Mouse (Mus musculus): ENCODE data around the gene Btbd9.
"Not testable (repeated sequence)": the region's sequence is repeated elsewhere in the genome, so short reads cannot be mapped to it uniquely, and the experiment has no call there.

Gene Btbd9

DNA sequence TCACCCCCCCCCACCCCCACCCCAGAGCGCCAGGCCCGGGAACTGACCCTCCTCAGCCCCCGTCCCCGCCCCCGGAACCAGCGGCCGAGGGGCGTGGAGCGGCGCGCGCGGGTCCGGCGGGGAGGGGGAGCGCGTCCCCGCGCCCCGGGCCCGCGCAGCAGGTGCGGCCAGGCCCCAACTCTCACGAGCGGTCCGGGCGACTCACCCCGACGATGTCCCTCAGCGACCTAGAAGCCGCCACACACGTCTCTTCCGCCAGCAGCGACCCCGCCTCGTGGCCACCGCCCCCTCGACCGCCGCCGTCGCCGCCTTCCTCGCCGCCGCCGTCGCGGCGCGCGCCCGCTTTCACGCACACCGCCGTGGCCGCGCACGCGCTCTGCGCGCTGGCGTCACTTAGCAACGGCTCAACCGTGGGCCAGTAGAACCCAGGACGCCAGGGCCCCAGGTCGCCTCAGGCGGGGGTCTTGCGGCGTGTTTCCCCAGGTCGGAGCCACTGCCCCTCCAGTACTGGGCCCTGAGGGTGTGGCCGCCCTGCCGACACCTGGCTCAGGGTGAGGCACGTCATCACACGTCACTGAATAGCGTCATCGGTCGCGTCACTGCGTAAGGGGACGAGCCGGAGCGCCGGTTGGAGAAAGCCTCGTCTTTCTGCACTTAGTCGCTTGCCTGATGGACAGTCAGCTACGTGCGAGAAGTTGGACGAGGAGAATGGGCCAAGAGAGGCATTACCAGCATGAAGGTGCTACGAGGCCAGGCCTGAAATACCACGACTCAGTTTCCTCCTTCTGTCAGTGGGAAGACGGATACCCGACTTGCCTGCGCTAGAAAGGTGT, at the start of gene Btbd9:
Btbd9 (minus strand) TSS at position 548 of the 833 bp plus-strand sequence.
- DNase-seq: peak; percentile 95

DNA sequence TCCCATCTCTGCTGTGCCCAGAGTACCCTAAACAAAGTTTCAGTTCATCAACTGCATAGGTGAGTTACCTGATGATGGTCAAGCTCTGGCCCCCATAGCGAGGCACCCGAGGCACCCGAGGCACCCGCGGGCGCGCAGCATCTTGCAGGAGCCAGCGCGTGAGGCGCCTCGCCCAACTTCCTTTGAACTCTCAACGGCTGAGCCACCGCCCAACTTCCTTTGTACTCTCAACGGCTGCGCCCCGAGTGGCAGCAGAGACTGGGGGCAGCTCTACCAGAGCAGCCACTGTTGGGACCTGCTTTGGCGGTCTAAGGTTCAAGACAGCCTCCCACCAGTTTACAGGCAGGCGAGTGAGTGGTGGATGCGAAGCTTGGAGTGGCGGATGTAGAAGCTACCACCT, 47.8 kb upstream of the Btbd9 start, which contains the start of gene Dnah8:
Dnah8 (plus strand) TSS at position 223 of the 400 bp plus-strand sequence.
- not testable (repeated sequence) for DNase-seq

DNA sequence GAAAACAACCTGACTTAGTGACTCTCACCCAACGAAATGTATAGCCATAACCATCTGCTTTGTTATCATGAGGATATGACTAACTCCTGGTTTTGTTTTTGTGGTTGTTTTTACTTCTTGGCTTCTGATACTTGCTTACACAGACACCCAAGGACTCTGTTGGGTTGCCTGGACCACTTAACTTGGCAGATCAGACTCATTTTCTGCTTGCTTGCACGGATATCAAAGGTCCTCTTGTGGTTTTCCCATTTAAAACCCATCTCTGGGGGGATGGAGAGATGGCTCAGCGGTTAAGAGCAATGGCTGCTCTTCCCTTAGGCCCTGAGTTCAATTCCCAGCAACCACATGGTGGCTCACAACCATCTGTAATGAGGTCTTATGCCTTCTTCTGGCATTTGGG, 46.9 kb upstream of the Btbd9 start:
- DNase-seq: no peak

DNA sequence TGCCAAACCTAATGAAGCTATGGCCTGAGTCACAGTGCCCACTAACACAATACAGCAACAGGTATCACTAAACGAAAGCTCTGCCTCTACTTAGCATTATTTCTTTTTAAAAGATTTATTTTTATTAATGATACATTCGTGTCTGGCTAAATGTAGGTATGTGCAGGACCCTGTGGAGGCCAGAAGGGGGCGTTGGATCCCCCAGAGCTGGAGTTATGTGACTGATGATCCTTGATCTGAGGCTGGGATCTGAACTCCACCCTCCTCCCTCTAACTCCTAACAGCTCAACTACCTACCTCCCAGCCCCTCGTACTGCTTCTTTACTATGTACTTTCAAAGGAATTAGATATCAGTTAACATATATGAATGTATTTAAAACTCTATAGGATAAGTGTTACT, 45.2 kb upstream of the Btbd9 start:
- DNase-seq: no peak

DNA sequence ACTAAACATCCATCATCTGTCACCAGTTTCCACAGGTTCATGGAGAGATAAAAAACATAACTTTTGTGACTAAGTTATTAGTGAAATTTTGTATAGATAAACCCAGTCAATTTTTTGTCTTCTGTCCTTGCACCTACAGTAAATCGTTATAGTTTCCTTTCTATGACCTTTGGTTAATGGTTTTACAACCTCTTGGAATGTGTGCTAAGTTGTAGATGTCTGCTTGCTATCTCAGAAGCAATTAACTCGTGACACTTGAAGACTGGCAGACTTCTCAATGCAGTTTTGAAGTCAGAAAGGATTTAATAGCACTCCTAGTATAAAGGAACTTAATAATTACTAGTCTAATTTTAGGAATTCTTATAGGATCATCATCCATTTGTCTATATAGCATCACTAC, 44.3 kb upstream of the Btbd9 start:
- no peak for DNase-seq

DNA sequence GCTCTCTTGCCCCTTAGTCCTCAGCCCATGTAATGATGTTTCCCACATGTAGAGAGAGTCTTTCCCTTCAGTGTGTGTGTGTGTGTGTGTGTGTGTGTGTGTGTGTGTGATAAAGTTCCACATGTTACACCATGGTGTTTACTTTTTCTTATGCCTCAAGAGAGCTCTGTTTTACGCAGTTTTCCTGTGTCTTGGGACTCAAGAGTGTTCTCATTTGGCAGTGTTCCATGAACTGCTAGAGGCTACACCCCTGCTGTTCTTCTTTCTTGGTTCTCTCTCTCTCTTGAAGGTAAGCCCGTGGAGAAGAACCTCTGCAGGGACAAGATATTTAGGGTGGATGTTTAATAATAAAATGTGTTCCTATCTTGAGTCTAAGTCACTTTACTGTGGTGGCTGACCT, 42.9 kb upstream of the Btbd9 start:
- no peak for DNase-seq

DNA sequence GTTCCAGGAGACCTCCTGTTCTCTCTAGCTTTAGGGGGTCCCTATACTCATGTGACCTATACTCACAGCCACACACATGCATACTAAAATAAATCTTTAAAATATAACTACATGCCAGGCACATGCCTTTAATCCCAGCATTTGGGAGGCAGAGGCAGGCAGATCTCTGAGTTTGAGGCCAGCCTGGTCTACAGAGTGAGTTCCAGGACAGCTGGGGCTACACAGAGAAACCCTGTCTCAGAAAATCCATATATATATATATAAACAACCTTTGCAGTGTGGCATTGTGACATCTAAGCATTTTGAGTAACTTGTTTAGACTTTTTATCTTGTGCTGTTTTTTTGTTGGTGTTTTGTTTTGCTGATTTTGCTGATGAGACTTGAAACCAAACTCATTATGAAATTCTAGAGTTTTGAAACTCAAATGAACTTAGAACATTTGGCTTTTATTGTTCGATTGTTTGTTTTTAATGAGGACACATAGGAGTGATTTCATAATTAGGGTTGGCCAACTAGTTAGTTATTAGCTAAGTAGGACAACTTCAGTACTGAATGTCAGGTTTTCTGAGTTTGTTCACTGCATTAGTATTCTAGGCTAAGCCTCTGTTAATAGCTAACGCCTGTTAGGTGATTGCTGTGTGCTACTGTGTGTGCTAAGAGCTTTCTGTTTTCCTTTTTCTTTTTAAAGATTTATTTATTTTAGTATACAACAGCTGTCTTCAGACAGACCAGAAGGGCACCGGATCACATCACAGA, 42.0 kb upstream of the Btbd9 start:
- DNase-seq: no peak

DNA sequence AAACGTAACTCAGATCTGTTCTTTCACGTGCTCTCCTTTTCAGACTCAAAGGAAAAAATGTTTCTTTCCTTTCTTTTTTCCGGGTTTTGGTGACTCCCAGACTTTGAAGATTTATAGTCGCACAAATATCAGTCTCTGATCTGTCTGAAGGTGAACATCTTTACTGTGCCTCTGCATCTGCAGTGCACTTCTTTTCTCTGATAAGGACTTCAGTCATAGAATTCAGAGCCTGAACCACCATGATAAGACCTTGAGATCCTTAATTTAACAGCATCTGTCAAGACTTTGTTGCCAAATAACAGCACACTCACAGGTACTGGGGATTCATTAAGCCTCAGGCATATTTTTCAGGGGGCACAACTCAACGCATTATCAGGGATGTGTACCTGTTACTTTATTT, 39.9 kb upstream of the Btbd9 start:
- no peak for DNase-seq

DNA sequence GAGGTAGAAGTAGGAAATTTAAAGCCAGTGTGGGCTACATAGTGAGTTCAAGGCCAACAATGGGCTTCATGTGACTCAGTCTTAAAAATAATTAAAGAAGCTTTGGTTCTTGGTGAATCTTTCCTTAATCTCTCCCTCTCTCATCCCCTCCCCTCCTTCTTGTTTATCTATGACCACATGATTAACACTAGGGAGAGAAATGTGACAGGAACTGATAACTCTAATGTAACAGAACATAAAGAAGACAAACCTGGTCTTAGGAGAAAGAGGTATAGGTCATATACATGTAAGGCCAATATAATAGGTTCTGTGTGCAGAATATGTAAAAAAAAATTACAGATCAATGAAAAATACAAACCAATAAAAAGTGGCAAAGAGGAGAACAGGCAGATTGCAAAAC, 37.1 kb upstream of the Btbd9 start:
- DNase-seq: no peak

DNA sequence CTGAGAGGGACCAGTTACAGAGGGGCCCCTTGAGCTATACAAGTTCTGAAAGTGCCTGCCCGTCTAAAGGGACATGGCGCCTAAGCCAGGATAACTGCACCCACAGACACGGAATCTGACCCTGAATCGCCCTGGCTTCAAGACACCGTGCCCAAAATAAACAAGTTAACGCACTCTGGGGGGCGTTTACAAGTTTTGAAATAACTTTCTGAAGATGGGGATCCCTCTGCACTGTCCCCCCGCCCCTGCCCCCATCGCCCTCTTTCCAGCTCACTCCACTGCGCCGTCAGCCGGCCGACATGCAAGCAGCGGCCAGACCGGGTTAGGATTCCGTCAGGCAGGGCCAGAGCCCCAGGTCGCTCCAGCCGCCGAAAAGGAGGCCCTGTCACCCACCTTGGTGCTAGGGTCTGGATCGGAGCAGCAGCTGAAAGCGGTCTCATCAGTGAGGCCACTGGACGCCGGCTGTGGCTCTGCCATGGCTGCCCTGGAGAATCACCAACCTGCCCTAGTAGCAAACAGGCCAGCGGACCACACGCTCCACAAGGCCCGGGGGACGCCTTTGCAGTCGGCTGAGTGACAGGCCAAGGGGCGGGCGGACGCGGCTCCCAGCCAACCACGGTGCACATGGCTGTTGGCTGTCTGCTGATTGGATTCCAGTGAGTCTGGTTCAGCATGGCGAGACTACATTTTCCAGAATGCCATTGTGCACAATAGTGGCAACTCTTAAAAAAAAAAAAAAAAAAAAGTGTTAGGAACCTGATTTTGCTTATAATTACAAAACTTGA, 36.0 kb upstream of the Btbd9 start:
- peak; percentile 100 for DNase-seq

DNA sequence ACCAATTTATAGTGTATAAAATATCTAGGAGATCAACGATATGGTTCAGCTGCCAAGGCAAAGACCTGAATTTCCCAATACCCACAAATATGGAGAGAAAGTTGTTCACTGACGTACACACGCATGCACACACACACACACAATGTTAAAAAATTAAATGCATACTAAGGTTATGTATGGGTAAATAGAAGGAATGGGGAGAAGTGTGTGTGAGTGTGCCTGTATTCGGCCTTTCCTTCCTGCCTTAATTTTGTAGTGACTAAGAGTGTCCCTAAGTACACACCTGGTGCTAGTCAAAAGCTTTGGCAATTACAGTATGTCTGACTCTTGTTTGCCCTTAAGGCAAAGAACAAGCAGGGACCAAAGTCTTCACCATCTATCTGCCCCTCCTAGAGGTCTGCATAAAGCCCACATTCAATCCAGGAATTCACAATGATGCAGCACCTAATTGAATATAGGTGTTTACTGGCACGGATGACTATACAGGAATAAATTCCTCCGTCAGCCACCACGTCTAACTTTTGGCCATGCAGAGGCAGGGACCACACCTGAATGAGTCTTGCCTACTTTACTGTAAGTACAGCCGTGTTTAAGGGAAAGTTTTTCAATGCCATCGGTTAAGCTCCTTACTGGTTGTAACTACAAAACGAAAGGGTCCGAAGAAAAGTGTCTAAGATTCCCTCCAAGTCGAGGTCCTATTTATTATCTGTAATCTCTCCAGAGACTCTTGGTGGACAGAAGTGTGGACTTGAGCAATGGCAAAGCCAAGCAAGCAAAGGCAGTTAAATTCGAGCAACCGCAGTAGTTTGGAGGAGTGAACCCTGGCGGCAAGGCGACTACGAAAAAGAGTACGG, 35.2 kb upstream of the Btbd9 start:
- DNase-seq: peak; percentile 40

DNA sequence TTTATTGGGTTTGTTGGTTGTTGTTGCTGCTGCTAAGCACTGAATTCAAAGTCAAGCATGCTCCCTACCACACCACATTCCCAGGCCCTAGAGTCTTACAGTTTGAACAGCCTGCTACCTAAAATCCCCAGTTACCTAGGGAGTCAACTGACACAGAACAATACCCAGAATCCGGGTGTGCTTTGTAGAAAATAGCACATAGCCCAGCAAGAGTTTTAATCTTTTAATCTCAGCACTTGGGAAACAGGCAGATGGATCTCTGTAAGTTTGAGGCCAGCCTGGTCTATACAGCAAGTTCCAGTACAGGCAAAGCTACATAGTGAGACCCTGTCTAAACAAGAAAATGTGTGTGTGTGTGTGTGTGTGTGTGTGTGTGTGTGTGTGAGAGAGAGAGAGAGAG, 34.5 kb upstream of the Btbd9 start:
- no peak for DNase-seq

DNA sequence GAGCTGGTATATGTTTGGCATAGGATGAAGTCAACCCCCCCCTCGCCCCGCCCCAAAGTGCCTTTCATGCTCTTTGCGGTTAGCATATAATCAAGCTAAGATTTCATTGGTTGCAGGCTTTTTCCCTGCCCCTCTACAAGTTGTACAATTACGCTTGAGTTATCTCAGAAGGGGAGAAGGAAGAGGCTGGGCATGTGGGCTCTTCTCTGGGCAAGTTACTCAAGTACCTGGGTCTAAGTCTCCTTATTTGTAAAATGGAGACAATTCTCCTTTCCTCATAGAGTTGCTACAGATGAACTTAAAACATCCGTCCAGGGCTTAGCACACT, 33.7 kb upstream of the Btbd9 start:
- DNase-seq: no peak

DNA sequence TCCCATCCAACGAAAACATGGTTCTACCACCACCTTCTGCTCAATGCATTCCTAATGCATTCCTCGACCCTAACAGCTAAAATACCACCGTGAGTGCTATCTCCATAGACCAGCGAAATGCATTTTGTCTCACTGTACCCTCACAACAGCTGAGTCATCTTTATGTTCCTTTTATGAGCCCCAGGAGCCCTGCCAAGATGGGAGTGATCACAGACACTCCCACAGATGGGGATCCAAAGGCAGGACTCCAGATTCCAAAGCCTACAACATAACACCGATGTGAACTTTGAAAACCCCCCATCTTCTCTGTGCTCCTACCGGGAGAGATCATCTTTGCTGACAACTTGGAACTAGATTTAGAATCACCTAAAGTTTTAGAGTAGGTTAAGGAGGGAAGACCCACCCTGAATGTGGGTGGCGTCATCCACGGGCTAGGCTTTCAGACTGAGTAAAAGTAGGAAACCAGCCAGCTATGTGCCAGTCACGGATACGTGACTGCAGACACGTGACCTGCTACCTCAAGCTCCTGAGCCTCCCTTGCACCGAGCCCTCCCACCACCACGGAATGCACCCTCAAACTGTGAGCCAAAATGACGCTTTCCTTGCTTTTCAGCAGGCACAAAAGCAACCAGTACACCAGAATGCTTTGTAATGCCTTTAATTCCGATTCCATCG, 33.2 kb upstream of the Btbd9 start:
- DNase-seq: peak; percentile 21

DNA sequence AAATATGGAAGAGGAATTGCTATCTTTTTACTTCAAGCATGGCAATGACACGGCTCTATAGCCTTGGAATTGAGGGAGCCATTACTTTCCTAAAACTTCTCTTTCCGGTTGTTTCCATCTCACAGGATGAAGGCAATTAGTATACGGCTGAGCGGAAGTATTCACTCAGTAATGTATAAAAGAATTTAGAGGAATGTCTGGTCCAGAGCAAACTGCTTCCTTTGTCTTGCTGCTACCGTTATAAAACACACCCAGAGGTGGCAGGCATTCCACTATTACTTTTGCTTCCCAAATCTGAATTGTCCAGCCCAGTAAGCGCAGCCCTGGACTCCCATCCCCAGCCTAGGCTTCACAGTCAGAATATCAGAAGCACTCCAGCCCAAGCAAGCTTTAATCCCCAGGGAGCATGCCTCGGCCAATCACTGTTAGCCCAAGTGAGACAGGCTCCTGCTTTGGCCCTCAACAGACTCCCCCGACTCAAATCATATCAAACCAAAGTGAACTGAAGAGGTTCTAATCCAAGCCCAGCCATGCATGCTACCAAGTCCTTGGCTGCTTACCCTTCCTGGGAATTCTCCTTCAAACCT, 31.7 kb upstream of the Btbd9 start:
- DNase-seq: no peak

DNA sequence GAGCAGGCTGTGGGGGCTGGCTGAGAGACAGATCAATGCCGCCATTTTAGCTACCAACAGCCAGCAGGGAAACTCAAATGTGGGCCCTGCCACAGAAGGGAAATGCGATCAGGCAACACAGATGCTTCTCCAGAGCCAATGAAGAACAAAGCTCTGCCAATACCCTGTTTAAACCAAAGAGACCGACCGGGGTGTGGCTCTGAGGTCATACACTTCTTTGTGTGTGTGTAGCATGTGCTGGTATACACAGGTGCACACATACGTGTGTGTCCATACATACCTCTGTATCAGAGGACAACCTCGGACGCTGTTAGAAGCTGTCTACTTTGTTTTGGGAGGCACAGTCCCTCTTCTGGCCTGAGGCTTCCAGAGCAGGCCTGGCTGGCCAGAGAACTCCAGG, 31.0 kb upstream of the Btbd9 start:
- DNase-seq: no peak

DNA sequence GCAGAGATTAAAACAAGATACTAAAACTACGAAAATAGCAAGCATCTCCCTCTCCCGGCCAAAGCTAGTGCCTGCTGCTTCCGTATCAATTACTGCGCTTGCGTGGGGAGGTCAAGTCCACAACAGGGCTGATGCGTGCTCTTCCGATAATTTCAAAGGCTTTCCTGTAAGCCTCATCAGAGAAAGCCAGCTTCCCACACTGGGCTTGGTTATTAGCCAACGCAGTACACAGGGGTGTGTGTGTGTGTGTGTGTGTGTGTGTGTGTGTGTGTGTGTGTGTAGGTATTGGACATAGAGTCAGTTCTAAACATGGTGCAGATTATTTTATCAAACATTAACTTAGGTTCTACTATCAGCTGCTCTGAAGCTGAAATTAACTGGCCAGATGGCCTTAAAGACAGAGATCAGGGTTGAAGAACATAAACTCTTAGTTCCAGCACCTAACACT, 30.4 kb upstream of the Btbd9 start:
- no peak for DNase-seq

DNA sequence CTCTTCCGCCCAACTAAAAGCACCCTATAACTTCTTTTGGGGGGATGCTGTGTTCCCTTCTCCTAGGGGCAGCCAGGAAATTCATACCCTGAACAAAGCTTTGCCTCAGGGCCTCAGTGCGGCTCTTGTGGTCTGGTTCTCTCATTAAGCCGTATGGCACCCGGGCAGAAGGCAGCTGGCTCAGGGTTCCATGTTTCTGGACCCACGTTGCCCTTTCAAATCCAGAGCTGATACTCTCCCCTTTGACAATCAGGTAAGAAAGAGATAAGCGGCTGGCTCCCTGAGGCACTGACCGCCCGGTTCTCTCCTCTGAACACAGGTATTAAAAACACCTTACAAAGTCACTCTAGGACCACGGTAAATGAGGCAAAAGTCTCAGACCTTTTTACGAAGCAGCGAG, 29.9 kb upstream of the Btbd9 start:
- no peak for DNase-seq

DNA sequence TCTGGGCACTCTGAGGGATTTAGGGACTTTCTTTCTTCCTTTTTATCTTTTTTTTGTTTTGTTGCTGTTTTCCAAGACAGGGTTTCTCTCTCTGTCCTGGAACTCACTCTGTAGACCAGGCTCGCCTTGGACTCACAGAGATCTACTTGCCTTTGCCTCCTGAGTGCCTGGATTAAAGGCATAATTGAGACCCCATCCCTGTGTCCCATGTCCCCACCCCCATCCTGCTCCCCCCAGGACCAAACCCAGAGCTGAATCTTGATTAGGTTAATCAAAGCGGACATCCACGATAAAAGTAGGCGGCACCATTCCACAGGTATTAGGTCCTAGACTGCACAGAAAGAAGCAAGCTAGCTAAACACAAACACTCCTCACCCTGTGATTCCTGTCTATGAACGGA, 28.7 kb upstream of the Btbd9 start:
- DNase-seq: no peak

DNA sequence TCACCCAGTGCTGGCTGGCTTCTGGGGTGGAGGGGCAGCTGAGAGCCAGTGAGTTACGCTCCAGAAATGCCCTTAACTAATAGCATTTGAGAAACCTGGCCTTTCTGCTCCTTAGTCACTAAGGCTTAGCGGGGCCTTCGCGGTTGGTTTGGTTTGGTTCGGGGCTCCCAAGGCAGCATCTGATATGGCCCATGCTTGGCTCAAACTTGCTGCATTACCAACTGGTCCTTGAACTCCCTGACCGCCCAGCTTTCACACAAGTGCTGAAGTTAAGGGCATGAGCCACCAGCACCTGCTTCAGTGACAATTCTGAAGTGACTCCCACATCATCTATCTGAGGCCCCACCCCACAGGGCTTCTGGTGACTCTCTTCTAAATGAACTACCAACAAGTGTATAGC, 28.0 kb upstream of the Btbd9 start:
- no peak for DNase-seq

DNA sequence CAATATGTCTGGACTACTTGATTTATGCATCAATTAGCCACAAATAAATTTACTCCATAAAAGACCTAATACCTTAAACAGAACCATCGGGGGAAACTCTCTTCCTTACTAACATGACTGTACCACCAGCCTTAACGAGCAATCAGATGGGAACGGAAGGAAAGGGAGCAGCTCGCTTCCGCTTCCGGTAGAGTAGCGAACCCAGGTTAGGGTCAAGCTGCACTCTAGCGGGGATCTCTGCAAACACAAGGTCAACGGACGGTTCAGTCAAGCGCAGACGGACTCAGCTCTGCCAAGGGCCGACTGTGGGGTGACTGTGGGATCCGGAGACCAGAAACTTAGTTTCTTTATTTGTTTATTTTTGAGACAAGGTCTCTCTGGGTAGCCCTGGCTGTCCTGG, 25.9 kb upstream of the Btbd9 start:
- no peak for DNase-seq

DNA sequence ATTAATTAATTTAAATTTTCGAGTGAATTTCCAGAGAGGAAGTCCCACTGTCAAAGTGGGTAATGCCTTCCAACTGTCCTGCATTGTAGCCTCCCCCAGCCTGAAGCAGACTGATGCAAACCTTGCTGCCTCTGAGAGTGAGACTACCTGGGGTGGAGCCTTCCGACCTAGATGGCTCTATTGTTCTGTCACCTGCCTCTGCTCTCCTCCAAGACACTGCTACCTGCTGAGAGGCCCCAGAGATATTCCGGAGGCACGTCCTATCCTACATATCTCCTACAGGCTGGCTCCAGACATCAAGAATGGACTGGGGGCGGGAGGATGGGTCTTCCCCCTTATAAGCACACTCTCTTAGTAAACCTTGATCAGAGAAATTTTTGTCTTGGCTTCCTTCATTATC, 22.0 kb upstream of the Btbd9 start:
- no peak for DNase-seq
